Mouse (Mus musculus): Measurements from ENCODE around the gene Atl2.

Gene Atl2

DNA sequence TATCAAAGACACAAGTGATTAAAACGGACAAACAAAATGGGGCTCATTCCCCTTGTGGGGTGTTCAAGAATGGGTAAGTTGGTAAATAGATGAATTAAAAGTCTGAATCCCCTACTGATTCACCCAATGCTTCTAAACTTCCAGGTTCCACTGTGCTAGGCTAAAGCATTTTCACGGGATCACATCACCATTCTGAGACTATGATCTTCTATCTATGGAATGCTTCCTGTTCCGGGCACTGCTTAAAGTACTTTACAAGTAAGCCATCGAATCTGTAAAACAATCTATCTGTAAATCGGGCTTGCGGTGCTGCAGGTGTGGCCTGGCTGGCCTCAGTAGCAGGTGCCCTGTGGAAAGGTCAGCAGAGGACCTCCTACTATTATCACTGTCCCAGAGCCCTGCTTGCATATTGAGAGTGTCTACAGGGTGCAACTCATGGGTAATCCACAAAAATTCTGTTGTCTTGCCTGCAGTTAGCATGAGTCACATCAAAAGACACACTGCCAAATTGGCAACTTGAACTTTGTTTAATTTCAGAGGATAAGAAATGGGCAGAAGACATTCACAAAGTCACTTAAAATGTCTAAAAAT is 2.3 kb upstream of the Atl2 start:
- in situ Hi-C loops (cut with MboI, MseI): loop anchor here (10.0 kb wide), 2 partner anchors 117 to 287 kb away; no protein-coding TSS in a partner anchor

DNA sequence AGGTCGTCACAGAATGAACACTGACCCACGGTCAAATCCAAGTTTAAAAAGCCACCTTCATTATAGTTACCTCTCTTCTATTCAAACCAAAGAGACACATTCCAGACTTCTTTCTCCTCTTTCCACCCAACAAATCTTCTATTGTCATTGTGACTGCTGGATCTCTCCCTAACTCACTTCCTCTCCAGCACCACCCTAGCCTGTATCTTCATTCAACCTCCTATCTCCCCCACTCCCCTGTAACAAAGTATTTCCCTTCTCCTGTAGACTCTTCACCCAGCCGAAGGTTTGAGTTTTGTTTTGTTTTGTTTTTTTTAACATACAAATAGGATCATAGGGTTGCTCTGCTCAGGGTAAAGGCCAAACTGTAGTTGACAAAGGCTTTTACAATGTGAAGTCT is 1.7 kb upstream of the Atl2 start:
- in situ Hi-C loops (cut with MboI, MseI): loop anchor here (10.0 kb wide), 2 partner anchors 117 to 287 kb away; no protein-coding TSS in a partner anchor

DNA sequence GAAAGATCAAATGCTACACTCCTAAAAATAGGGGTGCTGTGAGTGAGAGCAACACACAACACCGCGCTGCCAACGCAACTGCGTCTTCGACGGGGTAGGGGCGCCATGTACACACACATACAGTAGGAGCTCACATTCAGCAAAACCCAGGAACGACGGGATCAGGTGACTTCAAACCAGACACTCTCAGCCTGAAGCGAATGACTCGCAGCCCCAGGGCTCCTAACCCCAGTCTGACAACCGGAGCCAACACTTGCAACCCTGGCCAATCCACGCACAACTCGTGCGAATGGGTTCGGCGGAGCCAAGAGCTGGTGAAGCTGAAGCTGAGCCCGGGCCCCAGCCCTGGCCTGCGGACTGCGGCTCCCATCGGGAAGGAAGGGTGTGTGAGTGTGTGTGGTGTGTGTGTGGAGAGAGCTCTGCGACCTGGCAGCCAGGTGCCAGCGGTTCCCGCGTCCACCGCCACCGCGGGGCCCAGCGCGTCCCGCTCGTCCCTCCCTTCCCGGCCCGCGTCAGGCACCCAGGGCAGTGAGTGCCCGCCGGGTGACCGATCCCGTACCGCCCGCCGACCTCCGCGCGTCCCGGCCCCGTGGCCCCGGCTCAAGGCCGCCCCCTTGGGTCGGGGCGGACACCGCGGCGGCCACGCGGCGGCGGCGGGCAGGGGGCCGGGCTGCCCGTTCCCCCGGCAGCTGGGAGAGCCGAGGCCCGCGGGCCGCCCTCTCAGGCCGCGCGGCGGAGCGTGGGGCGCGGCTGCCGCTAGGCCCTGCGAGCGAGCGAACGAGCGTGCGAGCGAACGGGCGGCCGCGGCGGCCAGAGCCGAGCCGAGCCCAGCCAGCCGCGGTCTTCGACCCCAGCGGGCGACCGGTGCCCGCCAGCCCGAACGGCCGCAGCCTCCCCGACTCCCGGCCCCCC is 696 bp downstream of the Atl2 start:
- in situ Hi-C loops (cut with MboI, MseI): loop anchor here (10.0 kb wide), 2 partner anchors 120 to 290 kb away; no protein-coding TSS in a partner anchor

DNA sequence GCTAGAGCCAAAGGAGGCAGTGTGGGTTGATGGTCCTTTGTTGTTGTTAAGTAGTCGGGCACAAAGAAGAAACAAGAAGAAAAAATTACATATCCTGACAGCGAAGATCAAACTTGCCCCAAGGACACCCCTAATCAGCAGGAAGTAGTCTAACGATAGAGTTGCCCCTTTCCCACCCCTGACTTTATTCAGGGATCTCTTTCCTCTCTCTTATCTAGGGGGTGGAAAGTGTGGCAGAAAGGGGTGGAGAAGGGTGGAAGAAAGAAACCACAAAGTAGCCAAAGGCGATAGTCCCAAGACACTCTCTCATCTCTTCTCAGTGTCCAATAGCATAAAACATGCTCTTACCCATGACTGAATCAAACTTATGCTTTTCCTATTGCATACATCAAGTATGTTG is 1.9 kb downstream of the Atl2 start:
- in situ Hi-C loops (cut with MboI, MseI): loop anchor here (10.0 kb wide), 2 partner anchors 121 to 291 kb away; no protein-coding TSS in a partner anchor

DNA sequence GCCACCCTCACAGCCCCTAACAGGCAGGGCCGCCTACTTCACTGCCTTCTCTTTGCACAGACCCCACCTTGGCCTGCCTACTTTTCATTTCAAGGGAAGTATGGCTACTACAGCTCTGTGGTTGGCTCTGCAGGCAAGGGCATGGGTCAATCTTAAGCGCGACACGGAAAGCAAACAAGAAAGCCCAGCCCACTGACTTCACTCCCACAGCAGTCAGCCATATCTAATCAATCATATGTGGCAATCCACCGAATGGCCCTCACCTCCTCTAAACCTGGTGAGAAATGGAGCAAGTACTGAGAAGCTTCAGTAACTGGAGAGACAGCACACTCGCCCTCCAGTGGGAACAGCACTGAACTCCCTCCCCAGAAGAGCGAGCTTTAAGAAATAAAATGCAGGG is 4.0 kb downstream of the Atl2 start:
- in situ Hi-C loops (cut with MboI, MseI): loop anchor here (10.0 kb wide), 2 partner anchors 123 to 293 kb away; no protein-coding TSS in a partner anchor

DNA sequence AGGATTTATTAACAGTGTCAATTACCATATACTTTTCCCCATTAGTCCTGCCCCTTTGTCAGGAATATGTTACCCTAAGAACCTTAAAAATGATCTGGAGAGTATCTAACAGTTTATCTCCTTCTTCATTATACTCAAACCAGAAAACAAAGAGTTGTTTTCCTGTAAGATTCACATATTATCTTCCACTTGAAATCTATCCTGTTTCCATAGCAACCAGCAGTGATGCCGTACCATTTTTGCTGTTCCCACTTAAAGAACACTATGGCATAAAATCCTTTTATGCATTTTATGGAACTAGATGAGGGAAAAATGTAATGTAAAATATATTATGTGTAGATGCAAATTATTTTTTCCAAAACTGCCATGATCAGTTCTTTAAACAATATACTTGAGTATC is 8.0 kb downstream of the Atl2 start:
- in situ Hi-C loops (cut with MboI, MseI): no loop called here

DNA sequence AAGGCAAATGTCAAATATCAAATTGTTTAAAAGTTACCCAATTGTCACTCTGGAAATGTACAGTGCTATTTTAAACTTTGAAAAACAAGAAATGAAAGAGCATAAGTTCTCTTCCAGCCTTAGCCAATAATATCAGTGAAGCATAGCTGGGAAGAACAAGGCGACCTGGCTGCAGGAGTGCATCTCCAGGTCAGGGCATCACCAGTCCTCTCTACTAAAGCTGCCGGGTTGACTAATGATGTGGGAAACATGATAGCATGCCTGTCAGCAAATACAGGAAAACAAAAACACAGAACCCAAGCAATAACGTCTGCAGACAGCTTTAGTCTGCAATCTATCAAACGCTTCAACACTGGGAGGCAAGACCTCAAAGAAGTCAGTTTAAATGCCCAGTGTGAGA is 12.7 kb downstream of the Atl2 start:
- in situ Hi-C loops (cut with MboI, MseI): no loop called here

DNA sequence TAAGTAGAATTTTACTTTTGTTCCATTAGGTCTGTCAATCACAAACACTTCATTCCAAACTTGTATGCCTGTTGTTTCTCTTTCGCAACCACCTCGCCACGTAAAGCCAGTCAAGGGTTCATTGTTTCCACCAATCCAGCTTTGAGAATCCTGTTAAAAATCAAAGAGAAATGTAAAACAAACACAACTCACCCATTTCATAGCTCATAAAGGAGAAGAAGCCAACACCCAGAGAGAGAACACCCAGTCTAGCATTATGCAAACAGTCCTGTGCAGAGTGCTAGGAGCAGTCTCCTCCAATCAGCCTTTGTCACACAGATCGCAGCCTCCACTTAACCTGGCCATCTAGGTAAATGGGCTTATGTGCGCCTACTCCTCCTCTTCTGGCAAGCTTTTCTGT is 30.9 kb downstream of the Atl2 start:
- in situ Hi-C loops (cut with MboI, MseI): no loop called here

DNA sequence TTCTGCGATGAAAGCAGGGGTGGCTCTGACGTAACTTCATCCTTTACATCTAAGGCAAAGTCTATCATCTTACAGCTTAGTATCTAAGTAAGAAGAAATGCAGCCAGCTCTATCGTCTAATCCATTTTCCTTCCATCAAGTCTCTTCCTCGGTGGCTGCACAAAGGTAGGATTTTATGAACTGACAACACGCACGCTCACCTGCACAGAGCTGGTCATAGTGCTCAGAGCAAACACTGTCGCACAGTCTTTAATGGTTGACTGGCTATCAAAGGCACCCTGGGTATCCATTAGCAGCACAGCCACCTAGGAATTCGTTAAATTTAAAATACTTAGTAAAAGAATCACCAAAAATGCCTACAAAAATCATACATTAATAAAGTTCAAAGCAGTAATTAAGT is 31.4 kb downstream of the Atl2 start:
- in situ Hi-C loops (cut with MboI, MseI): no loop called here

DNA sequence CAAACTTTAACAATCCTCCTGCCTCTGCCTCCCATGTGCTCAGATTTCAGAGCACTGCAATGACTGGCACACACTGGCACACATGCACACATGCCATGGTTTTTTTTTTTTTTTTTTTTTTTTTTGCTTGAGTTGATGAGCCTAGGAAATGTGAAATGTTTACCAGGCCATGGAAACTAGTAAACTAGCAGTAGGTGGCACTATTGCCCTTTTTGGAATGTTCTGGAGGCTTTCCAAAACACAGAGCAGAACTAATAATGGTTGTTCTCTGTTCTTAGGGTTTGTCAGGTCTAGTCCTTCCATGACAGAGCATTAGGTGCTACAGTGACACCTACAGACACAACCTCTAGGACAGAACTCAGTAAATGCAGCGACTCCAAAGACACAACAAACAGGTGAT is 33.9 kb downstream of the Atl2 start:
- in situ Hi-C loops (cut with MboI, MseI): no loop called here

DNA sequence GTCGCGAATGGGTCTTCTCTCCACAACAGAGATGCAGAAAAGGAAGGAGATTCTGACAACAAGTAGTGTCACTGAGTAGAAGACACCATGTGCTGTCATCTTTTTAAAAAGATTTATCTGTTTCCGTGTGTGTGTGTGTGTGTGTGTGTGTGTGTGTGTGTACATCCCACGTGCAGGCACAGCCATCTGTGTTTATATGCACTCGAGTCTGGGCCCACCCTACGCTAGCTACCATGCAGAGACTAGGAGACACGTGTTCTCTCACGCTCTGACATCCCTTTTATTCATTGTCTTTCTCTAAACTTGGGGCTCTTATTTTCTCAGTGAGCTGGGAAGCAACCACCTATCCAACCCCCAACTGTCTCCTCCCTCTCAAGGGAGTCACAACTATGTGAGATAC is 40.4 kb downstream of the Atl2 start:
- in situ Hi-C loops (cut with MboI, MseI): no loop called here

DNA sequence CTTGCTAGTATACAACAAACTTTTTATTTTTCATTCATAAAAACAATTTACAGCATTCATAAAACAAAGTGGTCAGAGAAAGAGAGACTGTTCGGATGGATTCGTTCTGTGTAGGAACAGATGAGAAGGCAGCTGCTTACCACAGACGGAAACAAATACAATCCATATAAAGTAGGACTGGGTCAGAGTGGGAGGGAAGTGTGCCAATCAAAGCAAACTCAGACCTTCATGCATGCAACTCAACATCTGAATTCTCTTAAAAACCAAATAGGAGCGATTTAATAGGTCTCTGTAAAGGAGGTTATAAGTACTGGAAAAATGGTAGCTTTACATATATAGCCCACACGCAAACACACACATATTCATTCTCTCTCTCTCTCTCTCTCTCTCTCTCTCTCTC is 47.5 kb downstream of the Atl2 start:
- in situ Hi-C loops (cut with MboI, MseI): no loop called here

DNA sequence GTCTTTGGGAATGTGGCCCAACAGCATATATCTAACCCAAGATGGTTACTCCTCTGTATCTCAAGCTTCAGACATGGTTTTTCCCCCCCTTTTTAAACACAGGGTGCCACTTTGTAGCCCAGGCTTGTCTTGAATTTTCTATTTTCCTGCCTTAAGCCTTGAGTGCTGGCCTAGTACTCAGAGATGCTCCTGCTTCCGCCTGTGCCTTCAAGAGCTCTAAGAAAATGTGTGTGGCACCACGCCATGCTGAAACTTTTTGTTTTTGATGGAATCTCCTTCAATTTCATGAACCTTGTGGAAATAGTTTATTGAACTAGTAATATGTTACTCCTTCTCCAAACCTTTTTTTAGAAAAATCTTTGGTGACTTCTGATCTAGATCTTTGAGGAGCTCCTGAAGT is 49.7 kb downstream of the Atl2 start:
- in situ Hi-C loops (cut with MboI, MseI): no loop called here

DNA sequence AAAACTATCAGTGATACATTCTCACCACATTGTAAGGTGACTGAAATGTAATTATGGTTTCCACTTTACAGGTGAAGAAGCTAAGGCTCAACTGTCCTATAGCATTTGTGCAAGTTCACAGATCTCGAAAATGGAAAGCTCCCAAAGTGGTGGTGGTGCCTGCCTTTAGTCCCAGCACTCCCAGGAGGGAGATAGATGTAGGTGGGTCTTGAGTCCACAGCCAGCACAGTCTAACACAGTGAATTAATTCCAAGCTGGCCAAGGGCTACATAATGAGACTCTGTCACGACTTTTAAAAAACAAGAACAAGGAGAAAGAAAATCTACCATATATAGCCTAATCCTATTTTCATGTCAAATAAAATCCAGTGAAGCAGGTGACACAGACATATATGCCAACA is 50.2 kb downstream of the Atl2 start:
- in situ Hi-C loops (cut with MboI, MseI): no loop called here

DNA sequence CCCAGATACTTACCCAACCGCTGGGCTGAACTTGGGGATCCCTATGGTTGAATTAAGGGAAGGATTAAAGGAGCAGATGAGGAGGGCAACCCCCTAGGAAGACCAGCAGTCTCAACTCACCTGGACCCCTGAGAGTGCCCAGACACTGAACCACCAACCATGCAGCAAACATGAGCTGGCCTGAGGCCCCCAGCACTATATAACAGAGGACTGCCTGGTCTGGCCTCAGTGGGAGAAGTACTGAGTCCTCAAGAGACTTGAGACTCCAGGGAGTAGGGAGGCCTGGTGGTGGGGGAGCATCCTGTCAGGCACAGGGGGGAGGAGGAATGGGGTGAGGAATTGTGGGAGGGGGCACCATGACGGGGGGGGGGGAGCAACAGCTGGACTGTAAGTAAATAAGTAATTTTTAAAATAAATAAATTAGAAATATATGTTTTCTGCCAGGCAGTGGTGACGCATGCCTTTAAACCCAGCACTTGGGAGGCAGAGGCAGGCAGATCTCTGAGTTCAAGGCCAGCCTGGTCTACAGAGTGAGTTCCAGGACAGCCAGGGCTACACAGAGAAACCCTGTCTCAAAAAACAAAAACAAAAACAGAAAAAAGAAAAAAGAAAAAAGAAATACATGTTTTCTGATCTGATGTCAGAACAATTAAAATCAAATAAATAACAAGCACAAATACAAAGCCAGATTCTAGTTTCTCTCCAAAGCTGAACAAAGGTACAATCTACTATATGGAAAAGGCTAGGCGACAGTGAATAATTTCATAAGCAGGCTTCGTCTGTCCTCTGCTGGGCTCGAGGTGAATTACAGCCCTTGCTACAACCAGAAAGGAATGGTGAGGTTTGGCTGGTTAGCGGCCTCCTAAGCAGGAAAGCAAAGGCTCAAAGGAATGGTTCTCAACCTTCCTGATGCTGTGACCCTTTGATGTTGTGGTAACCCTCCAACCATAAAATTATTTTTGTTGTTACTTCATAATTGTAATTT is 55.4 kb downstream of the Atl2 start:
- in situ Hi-C loops (cut with MboI, MseI): no loop called here

DNA sequence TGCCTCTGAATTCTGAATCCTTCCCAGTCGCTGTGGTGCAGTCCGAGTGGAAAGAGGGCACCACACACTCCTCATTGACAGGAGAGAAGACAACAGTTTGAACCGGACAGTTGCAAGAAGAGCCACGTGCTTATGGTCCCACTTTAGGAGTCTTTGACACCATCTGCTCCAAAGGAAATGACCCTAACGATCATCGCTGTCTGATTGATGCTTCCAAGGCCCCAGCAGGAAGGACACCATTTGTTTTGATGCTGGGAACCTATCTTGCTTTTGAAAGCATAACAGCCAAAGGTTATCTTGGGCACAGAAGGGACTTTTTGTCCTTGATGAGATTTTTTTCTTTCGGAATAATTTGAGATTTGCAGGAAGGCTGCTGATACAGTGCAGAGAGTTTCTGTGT is 58.9 kb downstream of the Atl2 start:
- in situ Hi-C loops (cut with MboI, MseI): loop anchor here (5.0 kb wide), 1 partner anchor 180 kb away; no protein-coding TSS in a partner anchor

DNA sequence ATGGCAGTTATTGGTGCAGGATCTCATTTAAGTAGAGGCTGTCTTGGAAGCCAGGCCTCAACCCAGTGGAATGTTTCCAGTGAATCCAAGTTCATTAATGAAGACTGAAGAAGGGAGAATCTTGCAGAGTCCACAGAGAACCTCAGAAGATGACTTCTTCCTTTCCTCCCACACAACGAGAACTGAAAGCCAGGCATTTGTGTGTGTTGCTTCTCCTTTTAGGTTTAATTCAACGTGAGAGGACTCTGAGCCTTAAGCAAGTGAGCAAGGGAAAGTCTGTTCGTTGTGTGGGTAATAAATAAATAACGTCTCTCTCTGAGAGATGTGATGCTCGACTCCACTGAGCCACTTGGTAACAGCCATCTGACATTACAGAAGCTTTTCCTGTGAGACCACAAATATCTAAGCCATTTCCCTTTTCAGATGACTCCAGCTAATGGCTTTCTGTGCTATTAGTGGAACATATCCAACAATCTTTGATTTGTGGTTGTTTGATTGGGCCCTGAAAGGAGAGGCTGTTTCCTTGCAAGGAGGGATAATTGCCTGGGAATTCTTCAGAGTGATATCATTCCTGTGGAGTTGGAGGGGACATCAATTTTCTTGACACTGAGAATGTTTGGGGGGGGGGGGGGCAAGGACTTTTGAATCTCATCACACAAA is 60.1 kb downstream of the Atl2 start:
- in situ Hi-C loops (cut with MboI, MseI): loop anchor here (5.0 kb wide), 1 partner anchor 179 kb away; no protein-coding TSS in a partner anchor

DNA sequence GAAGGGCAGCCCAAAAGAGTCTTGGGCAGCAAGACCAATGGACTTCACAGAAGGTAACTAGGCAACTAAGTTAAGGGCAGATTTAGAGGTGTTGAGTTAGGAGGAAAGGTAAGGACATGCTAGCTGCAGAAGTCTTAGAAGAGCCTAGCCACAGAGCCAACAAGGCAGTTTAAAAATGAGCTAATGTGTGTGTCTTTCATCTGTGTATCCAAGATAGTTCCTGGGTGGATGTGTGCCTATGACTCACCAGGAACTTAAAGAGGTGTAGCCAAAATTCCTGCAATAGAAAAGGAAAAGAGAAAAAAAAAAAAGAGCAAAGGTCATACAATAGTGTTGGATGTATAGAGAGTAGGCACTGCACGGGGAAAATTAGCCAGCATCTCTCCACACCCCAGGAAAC is 63.6 kb downstream of the Atl2 start:
- in situ Hi-C loops (cut with MboI, MseI): no loop called here

DNA sequence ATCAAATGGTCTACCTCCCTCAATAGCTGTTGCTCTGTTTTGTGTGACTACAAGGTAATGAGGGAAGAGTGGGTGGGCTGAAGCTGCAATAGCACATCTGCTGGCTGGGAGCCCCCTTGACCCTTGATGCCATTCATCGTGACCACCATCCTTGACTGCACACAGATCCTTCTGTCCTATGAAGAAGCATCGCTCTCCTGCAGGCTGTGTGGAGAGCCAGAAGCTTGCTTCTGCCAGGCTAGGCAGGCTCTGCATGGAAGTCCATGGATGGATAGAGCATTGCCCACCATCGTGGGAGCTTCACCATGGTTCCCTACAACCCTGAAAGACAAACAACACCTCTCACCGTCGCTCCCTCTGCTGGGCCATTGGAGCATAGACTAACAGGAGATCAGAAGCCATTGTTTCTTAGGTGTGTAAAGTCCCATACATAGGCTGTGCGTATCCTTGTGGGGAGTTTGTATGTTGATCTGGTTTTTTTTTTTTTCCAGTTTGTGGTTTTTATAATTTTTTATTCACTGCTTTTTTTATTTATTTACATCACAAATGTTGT is 69.4 kb downstream of the Atl2 start:
- in situ Hi-C loops (cut with MboI, MseI): no loop called here

DNA sequence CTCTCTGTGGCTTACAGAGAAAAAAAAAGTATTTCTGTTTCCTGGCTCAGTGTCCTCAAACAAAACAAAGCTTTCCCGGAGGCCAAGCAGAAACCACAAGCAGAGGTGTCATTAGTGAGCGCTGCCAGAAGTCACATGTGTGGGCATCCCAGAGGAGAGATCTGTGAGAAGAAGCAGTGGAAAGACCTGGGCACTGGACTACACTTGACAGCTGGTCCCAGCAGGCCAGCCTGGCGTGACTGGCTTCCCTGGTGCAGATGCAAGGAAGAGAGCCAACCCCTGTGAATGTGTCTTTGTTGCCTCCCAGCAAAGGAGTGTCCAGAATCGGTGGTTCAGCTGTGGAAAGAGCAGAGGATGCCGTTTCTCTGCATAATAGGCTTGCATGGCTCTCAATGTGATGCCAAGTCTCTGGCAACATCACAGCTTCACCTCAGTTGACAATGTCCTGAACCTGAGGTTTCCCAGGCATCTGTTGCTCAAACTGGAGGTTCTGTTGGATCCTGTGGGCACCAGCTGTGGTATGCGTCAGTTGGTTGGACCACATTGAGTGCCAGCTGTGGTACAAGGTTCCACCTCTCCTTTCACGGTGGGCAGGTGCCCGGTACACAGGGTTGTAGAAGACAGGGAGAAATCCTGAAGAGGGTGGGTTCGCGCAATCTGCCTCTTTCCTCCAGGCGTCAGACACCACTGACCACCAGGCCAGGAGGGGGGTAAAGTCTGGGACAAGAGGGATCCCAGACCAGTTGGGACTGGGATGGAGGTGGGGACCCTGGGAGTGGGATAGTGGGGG is 70.5 kb downstream of the Atl2 start:
- in situ Hi-C loops (cut with MboI, MseI): no loop called here

Data from T-helper 2 cell (primary cell).